8 mouse cellular contexts compared by ENCODE assay signal in the genomic region with DNA sequence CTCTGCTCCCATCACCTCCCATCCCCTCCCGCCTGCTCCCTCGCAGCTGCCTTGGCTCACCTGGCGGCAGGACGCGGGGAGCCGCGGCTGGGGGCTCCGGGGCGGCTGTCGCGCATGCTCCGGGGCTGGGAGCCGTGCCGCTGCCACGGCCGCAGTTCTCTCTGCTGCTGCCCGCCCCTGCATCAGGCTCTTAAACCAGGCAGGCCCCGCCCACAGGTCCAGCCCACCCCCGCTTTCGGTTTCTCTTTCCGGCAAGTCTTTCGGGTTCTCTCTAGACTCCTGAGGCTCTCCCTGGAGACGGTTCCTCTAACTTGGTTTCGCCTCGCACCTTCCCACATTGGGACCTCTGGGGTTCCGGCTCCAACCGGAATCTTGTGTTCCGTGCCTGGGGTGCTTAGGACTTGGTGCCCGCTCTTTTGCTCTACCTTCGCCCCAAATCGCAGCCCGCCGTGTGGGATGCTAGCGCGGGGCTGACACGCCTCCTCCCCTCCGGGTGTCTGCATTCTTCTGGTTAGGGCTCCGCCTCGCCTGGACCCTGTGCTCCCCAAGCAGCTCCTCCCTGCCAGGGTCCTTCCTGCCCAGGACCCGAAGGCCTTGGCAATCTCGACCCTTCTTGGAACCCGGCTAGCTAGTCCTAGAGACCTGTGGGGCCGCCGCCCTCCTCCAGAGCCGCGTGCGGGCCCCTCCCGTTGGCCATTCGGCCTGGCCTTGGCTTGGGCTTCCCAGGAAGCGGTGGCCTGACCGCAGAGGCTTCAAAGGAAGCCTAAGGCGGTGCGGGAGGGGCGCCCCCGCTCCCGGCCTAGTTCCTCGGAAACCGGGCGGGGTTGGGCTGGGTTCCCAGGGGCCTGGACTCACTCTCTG. TPM values are rescaled to one million over a fixed set of nuclear protein-coding genes. Genes with fewer than 3 reads are reported as not detected.
DNase-seq lines count a peak whose midpoint lies in the region; ATAC-seq lines count a peak whose summit lies in the region.

A gene (minus strand): TSS at position 166 of the 861 bp plus-strand sequence.

- H3K4me1 ChIP-seq in hindbrain, embryonic 13.5 days (replicated peaks) = peaks cover 37% of the 10 kb centered on the region

- H3K36me3 ChIP-seq in hindbrain, embryonic 13.5 days = no peaks in the 10 kb centered on the region

- peak within 1 kb of the TSS; percentile 62 for H3K4me3 ChIP-seq in hindbrain, embryonic 13.5 days

- peak within 1 kb of the TSS; percentile 90 for H3K27ac ChIP-seq in hindbrain, embryonic 13.5 days

- peak; percentile 88 for ATAC-seq in hindbrain, embryonic 13.5 days (ENCODE audit: low FRiP score)

- under 1% methylated on average over 59 of the region's 59 CpGs for WGBS in hindbrain, embryonic 13.5 days

- H3K9ac ChIP-seq in hindbrain, embryonic 13.5 days = peak within 1 kb of the TSS; percentile 80

- H3K4me2 ChIP-seq in hindbrain, embryonic 13.5 days = peak within 1 kb of the TSS; percentile 95

- H3K9me3 ChIP-seq in hindbrain, embryonic 13.5 days = no peaks in the 10 kb centered on the region

- H3K27me3 ChIP-seq in hindbrain, embryonic 13.5 days = peaks cover 26% of the 10 kb centered on the region

- peak; percentile 93 for DNase-seq in R1 (ENCODE audit: low read depth, low spot score)
- peak; percentile 76 to 80 for DNase-seq in cerebellum, postnatal 14 days
- peak; percentile 60 to 71 for DNase-seq in frontal cortex, postnatal 14 days (ENCODE audit: low spot score in 2 of 2)
- DNase-seq in left cerebral cortex, adult 11 months (ENCODE audit: low spot score) = peak; percentile 50
- DNase-seq in lung, postnatal 4 days = peak; percentile 94 to 95
- peak; percentile 63 for DNase-seq in retina, postnatal 7 days (ENCODE audit: low read depth, low spot score)
- DNase-seq in urinary bladder, adult 2 months (ENCODE audit: low spot score) = peak; percentile 79

RNA-seq across cellular contexts. Expression of the gene that starts here (rescaled TPM):
- polyA plus RNA-seq in hindbrain, embryonic 13.5 days (2015; fragmentation: Nextera tagmentation; extraction: Ambion mirVana) = 3.6 TPM in 2 replicates
- polyA plus RNA-seq in urinary bladder, adult 2 months (2012; rRNA removed) = 3.9 TPM in 2 replicates

Comparison
In these comparisons a context has a peak if more than half of its experiments do, and no peak if none do; other contexts are left out.
1. Peak in every context shown above with its lines: DNase-seq, ATAC-seq, H3K4me3 ChIP-seq and H3K27ac ChIP-seq.